Mouse (Mus musculus): ENCODE data around the gene Scarf2.

GRCm38 (mm10) chr16:17761074-17761473 is 36.0 kb upstream of the Scarf2 start:
- TF ChIP-seq MAFK (IDR thresholded peaks at IDR 0.05; ENCODE audit: borderline replicate concordance, low read depth, low read length) (peak; percentile 74), GATA1 (IDR thresholded peaks at IDR 0.05; ENCODE audit: low read depth, low read length) (peak; percentile 88), SMC3 (IDR thresholded peaks at IDR 0.05; ENCODE audit: low read depth, low read length) (no peak), TBP (IDR thresholded peaks at IDR 0.05; ENCODE audit: low read depth, low read length) (no peak; the same call in 1 of the 2 replicates), ELF1 (IDR thresholded peaks at IDR 0.05; ENCODE audit: low read depth, low read length) (no peak), MEF2A (IDR thresholded peaks at IDR 0.05; ENCODE audit: extremely low read depth, insufficient replicate concordance, low read depth, low read length, poor library complexity, severe bottlenecking) (peak; percentile 58; the same call in 1 of the 2 replicates), CTCF (IDR thresholded peaks at IDR 0.05 in 2 of 3, conservative IDR thresholded peaks at IDR 0.05 in 1 of 3; ENCODE audit: control insufficient read depth in 1 of 3, insufficient read depth in 1 of 3, low read depth in 2 of 3, low read length in 3 of 3, poor library complexity in 1 of 3, severe bottlenecking in 1 of 3) (no peak; a peak in 1 of 6 replicates), POLR2AphosphoS5 (IDR thresholded peaks at IDR 0.05; ENCODE audit: borderline replicate concordance, low read depth, low read length) (no peak), EP300 (IDR thresholded peaks at IDR 0.05; ENCODE audit: low read depth in 1 of 2, low read length in 2 of 2) (peak; percentile 94 to 95)
